Mouse (Mus musculus): ENCODE results near the gene Sec16b. TPM values are rescaled to one million over a fixed set of nuclear protein-coding genes. Genes with fewer than 3 reads are reported as not detected.

The Sec16b gene
- polyA plus RNA-seq, 1 experiment from 2014 or later: 1.1 TPM

DNA sequence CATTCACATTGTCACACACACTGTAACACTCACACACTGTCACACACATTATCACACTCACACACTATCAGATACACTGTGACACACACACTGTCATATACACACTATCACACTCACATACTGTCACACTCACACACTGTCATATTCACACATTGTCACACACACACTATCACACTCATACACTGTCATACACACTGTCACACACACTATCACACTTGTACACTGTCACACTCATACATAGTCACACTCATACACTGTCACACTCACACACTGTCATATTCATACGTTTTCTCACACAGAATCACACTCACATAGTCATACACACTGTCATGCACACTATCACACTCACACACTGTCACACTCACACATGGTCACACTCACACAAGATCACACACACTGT lies 5.9 kb upstream of the Sec16b start:
- ATAC-seq (replicated peaks; ENCODE audit: insufficient number of reproducible peaks, low FRiP score, low TSS enrichment, low read depth) (peak; percentile 43; the same call in 1 of the 2 replicates), DNase-seq (ENCODE audit: low spot score) (no peak)
- Histone ChIP-seq H3K27me3 (ENCODE audit: control insufficient read depth, insufficient read depth, low read length) (no peaks in the 10 kb centered on the region), H3K36me3 (replicated peaks; ENCODE audit: control insufficient read depth, insufficient read depth, low read depth, low read length) (no peaks in the 10 kb centered on the region), H3K27ac (replicated peaks; ENCODE audit: low read depth, low read length) (no peak overlapping the region), H3K4me2 (ENCODE audit: low read depth, low read length) (no peak overlapping the region), H3K4me3 (ENCODE audit: low read depth, low read length) (no peak overlapping the region), H3K9ac (replicated peaks; ENCODE audit: low read length) (no peak overlapping the region), H3K4me1 (ENCODE audit: control insufficient read depth, insufficient read depth, low read length) (no peaks in the 10 kb centered on the region), H3K9me3 (replicated peaks; ENCODE audit: control insufficient read depth, low read length) (no peaks in the 10 kb centered on the region)
- 81% methylated on average over 1 of the region's 1 CpGs for WGBS

DNA sequence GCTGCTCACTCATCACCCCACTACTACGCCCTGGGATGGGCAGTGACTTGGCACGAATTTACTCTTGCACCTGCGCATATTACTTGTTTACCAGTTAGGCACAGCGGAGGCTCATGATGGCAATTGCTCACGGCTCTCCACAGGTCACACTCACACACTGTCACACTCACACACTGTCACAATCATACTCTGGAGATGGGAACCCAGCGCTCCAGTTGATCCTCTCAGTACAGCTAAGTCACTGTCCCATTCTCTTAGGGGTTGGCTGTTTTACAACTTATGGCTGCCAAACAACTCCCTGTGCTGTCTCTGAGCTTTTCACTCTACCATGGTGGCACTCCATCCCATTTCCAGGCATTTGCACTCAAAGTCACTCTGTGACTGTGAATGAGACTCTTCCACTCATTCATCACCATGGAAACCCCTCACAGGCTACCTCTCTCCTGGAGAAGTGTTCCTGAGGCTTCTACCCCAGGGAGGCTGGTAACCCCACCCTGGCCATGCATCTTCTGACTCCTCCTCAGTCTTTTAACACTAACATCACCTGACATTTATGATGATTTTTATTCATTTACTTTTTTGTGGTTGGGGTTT lies 5.1 kb upstream of the Sec16b start:
- no peaks in the 10 kb centered on the region for H3K27me3 ChIP-seq (ENCODE audit: control insufficient read depth, insufficient read depth, low read length)
- WGBS: 91% methylated on average over 6 of the region's 6 CpGs
- no peak for DNase-seq (ENCODE audit: low spot score)

DNA sequence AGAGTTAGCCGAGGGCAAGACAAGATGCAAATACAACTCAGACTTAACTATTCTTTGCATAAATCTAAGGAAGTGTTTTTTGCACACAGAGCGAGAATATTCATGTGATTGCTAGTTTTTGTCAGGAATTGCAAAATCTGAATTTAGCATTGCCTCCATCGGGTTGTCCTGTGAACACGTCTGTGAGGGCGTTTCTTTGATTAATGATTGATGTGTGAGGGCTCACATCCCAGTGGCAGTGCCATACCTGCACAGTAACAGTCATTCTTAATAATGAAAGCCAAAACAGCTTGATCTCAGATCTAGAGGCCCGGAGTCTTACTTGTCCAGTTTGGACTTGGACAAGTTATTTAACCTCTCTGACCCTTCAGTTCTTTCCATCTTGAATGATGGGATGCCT lies 3.5 kb upstream of the Sec16b start:
- WGBS: 83% methylated on average over 6 of the region's 6 CpGs
- Histone ChIP-seq H3K9me3 (replicated peaks; ENCODE audit: control insufficient read depth, low read length) (no peaks in the 10 kb centered on the region), H3K27me3 (ENCODE audit: control insufficient read depth, insufficient read depth, low read length) (no peaks in the 10 kb centered on the region), H3K9ac (replicated peaks; ENCODE audit: low read length) (no peak overlapping the region), H3K4me1 (ENCODE audit: control insufficient read depth, insufficient read depth, low read length) (no peaks in the 10 kb centered on the region), H3K36me3 (replicated peaks; ENCODE audit: control insufficient read depth, insufficient read depth, low read depth, low read length) (no peaks in the 10 kb centered on the region), H3K27ac (replicated peaks; ENCODE audit: low read depth, low read length) (no peak overlapping the region), H3K4me2 (ENCODE audit: low read depth, low read length) (no peak overlapping the region), H3K4me3 (ENCODE audit: low read depth, low read length) (no peak overlapping the region)
- no peak for DNase-seq (ENCODE audit: low spot score)
- no peak for ATAC-seq (replicated peaks; ENCODE audit: insufficient number of reproducible peaks, low FRiP score, low TSS enrichment, low read depth)

More for the DNA sequence above, 5.1 kb upstream of the Sec16b start:
- no peak overlapping the region for H3K27ac ChIP-seq (replicated peaks; ENCODE audit: low read depth, low read length)
- H3K4me3 ChIP-seq (ENCODE audit: low read depth, low read length): no peak overlapping the region
- no peak overlapping the region for H3K9ac ChIP-seq (replicated peaks; ENCODE audit: low read length)
- H3K4me2 ChIP-seq (ENCODE audit: low read depth, low read length): no peak overlapping the region
- H3K36me3 ChIP-seq (replicated peaks; ENCODE audit: control insufficient read depth, insufficient read depth, low read depth, low read length): no peaks in the 10 kb centered on the region
- ATAC-seq (replicated peaks; ENCODE audit: insufficient number of reproducible peaks, low FRiP score, low TSS enrichment, low read depth): no peak
- H3K9me3 ChIP-seq (replicated peaks; ENCODE audit: control insufficient read depth, low read length): no peaks in the 10 kb centered on the region
- H3K4me1 ChIP-seq (ENCODE audit: control insufficient read depth, insufficient read depth, low read length): no peaks in the 10 kb centered on the region

DNA sequence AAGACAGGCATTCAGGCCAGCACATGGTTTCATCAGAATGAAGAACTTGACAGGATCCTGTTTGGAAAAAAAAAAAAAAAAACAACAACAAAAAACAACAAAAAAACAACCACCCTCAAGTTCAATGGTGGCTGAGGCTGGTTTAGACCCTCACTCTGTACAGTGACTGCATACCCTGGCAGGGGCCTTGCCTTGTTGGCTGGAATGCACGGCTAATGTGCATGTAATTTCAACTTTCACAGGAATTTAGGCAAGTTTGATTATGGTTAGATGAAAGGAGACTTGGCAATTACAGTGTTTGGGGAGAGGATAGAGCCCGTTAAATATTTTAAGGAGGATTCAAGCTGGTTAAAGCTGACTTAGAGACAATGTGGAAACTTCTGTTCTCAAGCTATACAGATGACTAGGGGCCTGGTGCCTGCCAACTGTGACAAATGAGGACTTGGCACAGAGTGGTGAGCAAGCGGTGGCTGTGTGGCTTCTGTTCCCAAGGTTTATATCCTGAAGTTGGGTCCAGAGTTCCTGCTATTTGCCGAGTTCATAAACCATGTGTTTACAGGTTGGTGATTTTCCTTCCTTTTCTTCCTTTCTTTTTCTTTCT lies 567 bp downstream of the Sec16b start:
- H3K27me3 ChIP-seq (ENCODE audit: control insufficient read depth, insufficient read depth, low read length): no peaks in the 10 kb centered on the region
- H3K9me3 ChIP-seq (replicated peaks; ENCODE audit: control insufficient read depth, low read length): no peaks in the 10 kb centered on the region
- no peak for ATAC-seq (replicated peaks; ENCODE audit: insufficient number of reproducible peaks, low FRiP score, low TSS enrichment, low read depth)
- H3K27ac ChIP-seq (replicated peaks; ENCODE audit: low read depth, low read length): no peak overlapping the region
- no peak overlapping the region for H3K4me2 ChIP-seq (ENCODE audit: low read depth, low read length)
- H3K4me1 ChIP-seq (ENCODE audit: control insufficient read depth, insufficient read depth, low read length): no peaks in the 10 kb centered on the region
- no peaks in the 10 kb centered on the region for H3K36me3 ChIP-seq (replicated peaks; ENCODE audit: control insufficient read depth, insufficient read depth, low read depth, low read length)
- peak; percentile 28 for DNase-seq (ENCODE audit: low spot score)
- H3K9ac ChIP-seq (replicated peaks; ENCODE audit: low read length): no peak overlapping the region
- 53% methylated on average over 4 of the region's 4 CpGs for WGBS
- no peak overlapping the region for H3K4me3 ChIP-seq (ENCODE audit: low read depth, low read length)

DNA sequence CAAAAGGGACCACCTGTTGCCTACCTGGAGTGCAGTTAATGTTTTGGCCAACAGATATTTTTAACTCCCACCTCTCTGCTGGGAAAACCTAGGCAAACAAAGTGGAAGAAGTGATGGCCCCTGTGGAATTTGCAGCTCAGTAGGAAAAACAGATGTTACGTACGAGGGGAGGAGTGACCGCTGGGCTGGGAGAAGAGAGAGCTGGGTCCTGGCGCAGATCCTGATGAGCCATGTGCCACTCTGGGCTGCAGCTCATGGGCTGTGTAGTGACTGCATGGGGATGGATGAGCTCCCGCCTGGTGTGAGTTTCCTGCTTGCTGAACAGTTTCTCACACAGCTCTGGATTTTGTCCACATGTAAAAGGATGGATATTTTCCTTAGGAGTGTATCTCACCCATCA lies 1.3 kb downstream of the Sec16b start:
- no peaks in the 10 kb centered on the region for H3K9me3 ChIP-seq (replicated peaks; ENCODE audit: control insufficient read depth, low read length)
- no peaks in the 10 kb centered on the region for H3K4me1 ChIP-seq (ENCODE audit: control insufficient read depth, insufficient read depth, low read length)
- WGBS: 55% methylated on average over 5 of the region's 5 CpGs
- no peak overlapping the region for H3K4me2 ChIP-seq (ENCODE audit: low read depth, low read length)
- H3K36me3 ChIP-seq (replicated peaks; ENCODE audit: control insufficient read depth, insufficient read depth, low read depth, low read length): no peaks in the 10 kb centered on the region
- H3K27me3 ChIP-seq (ENCODE audit: control insufficient read depth, insufficient read depth, low read length): no peaks in the 10 kb centered on the region
- DNase-seq (ENCODE audit: low spot score) (peak; percentile 9), ATAC-seq (replicated peaks; ENCODE audit: insufficient number of reproducible peaks, low FRiP score, low TSS enrichment, low read depth) (no peak)
- H3K9ac ChIP-seq (replicated peaks; ENCODE audit: low read length): no peak overlapping the region
- H3K4me3 ChIP-seq (ENCODE audit: low read depth, low read length): no peak overlapping the region
- no peak overlapping the region for H3K27ac ChIP-seq (replicated peaks; ENCODE audit: low read depth, low read length)

DNA sequence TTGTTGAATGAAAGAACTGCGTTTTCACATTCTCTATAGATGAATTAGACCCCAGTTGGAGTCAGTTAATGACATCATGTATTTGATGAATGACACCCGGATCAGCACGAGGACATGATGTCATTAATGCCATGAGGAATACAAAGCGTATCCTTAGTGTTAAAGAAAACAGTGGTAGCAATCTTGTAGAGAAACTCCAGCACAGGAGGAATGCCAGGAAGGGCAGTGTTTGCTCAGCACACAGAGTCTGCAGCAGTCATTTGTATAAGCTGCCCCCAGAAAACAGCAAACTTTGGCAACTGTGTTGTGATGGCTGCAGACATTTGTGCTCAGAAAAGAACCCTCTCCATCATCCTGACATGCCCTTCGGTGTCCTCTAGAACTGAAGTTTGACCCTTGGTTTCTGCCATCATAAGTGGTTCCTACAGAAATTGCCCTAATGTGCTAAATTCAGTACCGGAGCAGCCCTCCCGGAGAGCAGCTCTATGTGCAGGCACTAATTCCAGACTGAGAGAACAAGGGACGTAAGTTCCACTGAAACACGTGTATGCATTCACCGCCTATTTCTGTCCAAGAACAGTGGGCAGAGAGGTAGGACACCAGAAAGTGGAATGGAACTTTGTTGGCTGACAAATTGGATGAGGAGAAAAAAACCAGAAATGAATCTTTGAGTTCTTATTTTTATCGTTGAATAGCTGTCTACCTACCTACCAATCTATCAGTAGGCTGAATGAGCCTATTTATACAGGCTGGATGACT lies 6.3 kb downstream of the Sec16b start:
- DNase-seq (ENCODE audit: low spot score) (no peak), ATAC-seq (replicated peaks; ENCODE audit: insufficient number of reproducible peaks, low FRiP score, low TSS enrichment, low read depth) (no peak)
- Histone ChIP-seq H3K4me2 (ENCODE audit: low read depth, low read length) (no peak overlapping the region), H3K27me3 (ENCODE audit: control insufficient read depth, insufficient read depth, low read length) (no peaks in the 10 kb centered on the region), H3K36me3 (replicated peaks; ENCODE audit: control insufficient read depth, insufficient read depth, low read depth, low read length) (no peaks in the 10 kb centered on the region), H3K4me1 (ENCODE audit: control insufficient read depth, insufficient read depth, low read length) (no peaks in the 10 kb centered on the region), H3K4me3 (ENCODE audit: low read depth, low read length) (no peak overlapping the region), H3K27ac (replicated peaks; ENCODE audit: low read depth, low read length) (no peak overlapping the region), H3K9ac (replicated peaks; ENCODE audit: low read length) (no peak overlapping the region), H3K9me3 (replicated peaks; ENCODE audit: control insufficient read depth, low read length) (no peaks in the 10 kb centered on the region)
- WGBS: 82% methylated on average over 11 of the region's 11 CpGs

DNA sequence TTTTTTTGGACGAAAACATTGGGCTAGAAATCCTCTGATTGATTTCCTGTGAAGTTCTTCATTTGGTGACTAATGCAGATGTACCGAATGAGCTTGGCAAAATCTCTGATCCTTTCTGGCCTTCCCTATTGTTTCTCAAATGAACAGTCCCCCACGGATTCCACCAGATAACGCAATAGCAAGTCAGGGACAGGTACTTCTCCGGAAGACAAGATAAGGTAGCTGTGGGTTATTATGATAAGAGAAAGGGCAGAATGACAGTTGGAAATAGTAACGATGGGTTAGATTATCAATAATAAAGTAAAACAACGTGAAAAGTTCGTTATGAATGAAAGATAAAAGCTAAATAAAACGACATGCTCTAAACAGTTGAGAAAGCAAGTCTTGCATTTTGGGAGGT lies 7.0 kb downstream of the Sec16b start:
- Histone ChIP-seq H3K9ac (replicated peaks; ENCODE audit: low read length) (no peak overlapping the region), H3K27me3 (ENCODE audit: control insufficient read depth, insufficient read depth, low read length) (no peaks in the 10 kb centered on the region), H3K4me3 (ENCODE audit: low read depth, low read length) (no peak overlapping the region), H3K4me1 (ENCODE audit: control insufficient read depth, insufficient read depth, low read length) (no peaks in the 10 kb centered on the region), H3K9me3 (replicated peaks; ENCODE audit: control insufficient read depth, low read length) (no peaks in the 10 kb centered on the region), H3K4me2 (ENCODE audit: low read depth, low read length) (no peak overlapping the region), H3K36me3 (replicated peaks; ENCODE audit: control insufficient read depth, insufficient read depth, low read depth, low read length) (no peaks in the 10 kb centered on the region), H3K27ac (replicated peaks; ENCODE audit: low read depth, low read length) (no peak overlapping the region)
- no peak for DNase-seq (ENCODE audit: low spot score)
- ATAC-seq (replicated peaks; ENCODE audit: insufficient number of reproducible peaks, low FRiP score, low TSS enrichment, low read depth): no peak
- 79% methylated on average over 9 of the region's 9 CpGs for WGBS

DNA sequence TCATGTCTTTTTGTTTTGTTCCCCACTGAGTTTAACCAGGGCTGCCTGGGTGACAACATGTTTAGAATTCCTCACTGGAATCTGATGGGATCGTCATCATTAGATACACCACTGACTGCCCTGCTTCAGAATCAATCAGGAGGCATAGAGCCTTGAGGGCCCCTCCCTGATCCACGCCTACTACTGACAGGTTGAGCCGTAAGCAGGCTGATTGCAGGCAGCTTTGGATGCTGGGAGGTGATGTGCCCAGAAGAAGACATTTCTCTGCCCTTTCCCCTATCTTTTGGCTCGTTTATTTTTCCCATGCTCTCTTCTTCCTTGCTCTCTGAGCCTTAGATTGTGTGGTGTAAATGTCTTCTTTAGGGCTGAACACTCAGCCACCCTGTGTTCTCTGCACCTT lies 7.8 kb downstream of the Sec16b start:
- Histone ChIP-seq H3K4me1 (ENCODE audit: control insufficient read depth, insufficient read depth, low read length) (no peaks in the 10 kb centered on the region), H3K36me3 (replicated peaks; ENCODE audit: control insufficient read depth, insufficient read depth, low read depth, low read length) (no peaks in the 10 kb centered on the region), H3K27me3 (ENCODE audit: control insufficient read depth, insufficient read depth, low read length) (no peaks in the 10 kb centered on the region), H3K9ac (replicated peaks; ENCODE audit: low read length) (no peak overlapping the region), H3K27ac (replicated peaks; ENCODE audit: low read depth, low read length) (no peak overlapping the region), H3K4me2 (ENCODE audit: low read depth, low read length) (no peak overlapping the region), H3K9me3 (replicated peaks; ENCODE audit: control insufficient read depth, low read length) (no peaks in the 10 kb centered on the region), H3K4me3 (ENCODE audit: low read depth, low read length) (no peak overlapping the region)
- ATAC-seq (replicated peaks; ENCODE audit: insufficient number of reproducible peaks, low FRiP score, low TSS enrichment, low read depth): no peak
- no peak for DNase-seq (ENCODE audit: low spot score)
- whole genome bisulfite sequencing: 66% methylated on average over 4 of the region's 4 CpGs
